Comparison of ENCODE assay signal across 8 mouse cellular contexts in genomic region chr17:24722220-24722924, GRCm38 (mm10). TPM values are rescaled to one million over a fixed set of nuclear protein-coding genes. Genes with fewer than 3 reads are reported as not detected.
DNase-seq lines count a peak whose midpoint lies in the region; ATAC-seq lines count a peak whose summit lies in the region.

No protein-coding gene starts in this region.

- peak; percentile 62 for DNase-seq in 3134 (ENCODE audit: extremely low read depth, insufficient read length, low spot score)
- DNase-seq in A20 (ENCODE audit: low read depth, low spot score) = peak; percentile 59
- DNase-seq in liver, embryonic 11.5 days (ENCODE audit: low spot score) = peak; percentile 48
- DNase-seq in adrenal gland, postnatal 14 days = no peak
- DNase-seq in gastrocnemius, adult 18-20 months (ENCODE audit: low spot score) = no peak
- no peak for DNase-seq in left cerebral cortex, adult 18-20 months (ENCODE audit: low spot score in 2 of 2)
- DNase-seq in urinary bladder, postnatal 14 days (ENCODE audit: low spot score) = no peak

- H3K27me3 ChIP-seq in forebrain, embryonic 12.5 days = peaks cover 1% of the 10 kb centered on the region; the same call in 1 of the 2 replicates
- H3K27me3 ChIP-seq in liver, embryonic 11.5 days (replicated peaks; ENCODE audit: control insufficient read depth, insufficient read depth, low read length) = no peaks in the 10 kb centered on the region

- H3K27ac ChIP-seq in forebrain, embryonic 12.5 days = no peak overlapping the region
- peak overlapping the region; percentile 68 for H3K27ac ChIP-seq in liver, embryonic 11.5 days (ENCODE audit: low read depth, low read length)

- H3K9me3 ChIP-seq in forebrain, embryonic 12.5 days = no peaks in the 10 kb centered on the region
- H3K9me3 ChIP-seq in liver, embryonic 11.5 days (ENCODE audit: control insufficient read depth, low read length) = no peaks in the 10 kb centered on the region

- WGBS in forebrain, embryonic 12.5 days = 34% methylated on average over 13 of the region's 13 CpGs
- 20% methylated on average over 13 of the region's 13 CpGs for WGBS in liver, embryonic 11.5 days

- ATAC-seq in forebrain, embryonic 12.5 days (ENCODE audit: low FRiP score) = no peak
- ATAC-seq in liver, embryonic 11.5 days (replicated peaks; ENCODE audit: low FRiP score) = no peak

- H3K4me1 ChIP-seq in forebrain, embryonic 12.5 days = peaks cover 46% of the 10 kb centered on the region
- H3K4me1 ChIP-seq in liver, embryonic 11.5 days (replicated peaks; ENCODE audit: control insufficient read depth, insufficient read depth, low read length) = peaks cover 18% of the 10 kb centered on the region

- H3K4me3 ChIP-seq in forebrain, embryonic 12.5 days (replicated peaks) = peak overlapping the region; percentile 8; the same call in 1 of the 2 replicates
- H3K4me3 ChIP-seq in liver, embryonic 11.5 days (ENCODE audit: low read depth, low read length) = peak overlapping the region; percentile 81

- peaks cover 27% of the 10 kb centered on the region for H3K36me3 ChIP-seq in forebrain, embryonic 12.5 days (replicated peaks)
- H3K36me3 ChIP-seq in liver, embryonic 11.5 days (ENCODE audit: control insufficient read depth, insufficient read depth, low read length) = peaks cover 12% of the 10 kb centered on the region

- H3K4me2 ChIP-seq in forebrain, embryonic 12.5 days = peak overlapping the region; percentile 17; the same call in 1 of the 2 replicates
- H3K4me2 ChIP-seq in liver, embryonic 11.5 days = peak overlapping the region; percentile 80

- peak overlapping the region; percentile 12; the same call in 1 of the 2 replicates for H3K9ac ChIP-seq in forebrain, embryonic 12.5 days
- H3K9ac ChIP-seq in liver, embryonic 11.5 days (ENCODE audit: low read depth, low read length) = peak overlapping the region; percentile 96

RNA-seq across cellular contexts. Expression of gene Ndufb10, which starts 1.9 kb away (rescaled TPM):
- polyA plus RNA-seq in forebrain, embryonic 12.5 days (2016; fragmentation: Nextera tagmentation; extraction: Ambion mirVana) = 195 and 201 TPM in 2 replicates
- 301 and 321 TPM in 2 replicates for polyA plus RNA-seq in liver, embryonic 11.5 days (2014; fragmentation: Nextera tagmentation; extraction: Ambion mirVana)
- 418 and 458 TPM in 2 replicates for total RNA-seq in adrenal gland, postnatal 14 days (2021)
- total RNA-seq in gastrocnemius, adult 18-20 months (2021) = 100 to 1,000 TPM; 428 to 481 TPM
- total RNA-seq in left cerebral cortex, adult 18-20 months (2021) = 100 to 1,000 TPM; 220 to 246 TPM

RNA-seq across cellular contexts. Expression of gene Rps2, which starts 4.5 kb away (rescaled TPM):
- 946 and 1,025 TPM in 2 replicates for polyA plus RNA-seq in forebrain, embryonic 12.5 days (2016; fragmentation: Nextera tagmentation; extraction: Ambion mirVana)
- 2,083 and 2,225 TPM in 2 replicates for polyA plus RNA-seq in liver, embryonic 11.5 days (2014; fragmentation: Nextera tagmentation; extraction: Ambion mirVana)
- 702 and 762 TPM in 2 replicates for total RNA-seq in adrenal gland, postnatal 14 days (2021)
- 100 to 1,000 TPM; 548 to 574 TPM for total RNA-seq in gastrocnemius, adult 18-20 months (2021)
- total RNA-seq in left cerebral cortex, adult 18-20 months (2021) = 100 to 1,000 TPM; 268 to 301 TPM

RNA-seq across cellular contexts. Expression of gene Rnf151, which starts 4.5 kb away (rescaled TPM):
- 0.29 TPM in 1 of 2 replicates, not detected in the other for polyA plus RNA-seq in forebrain, embryonic 12.5 days (2016; fragmentation: Nextera tagmentation; extraction: Ambion mirVana)
- 0.25 and 0.27 TPM in 2 replicates for polyA plus RNA-seq in liver, embryonic 11.5 days (2014; fragmentation: Nextera tagmentation; extraction: Ambion mirVana)
- not detected in 2 replicates for total RNA-seq in adrenal gland, postnatal 14 days (2021)
- total RNA-seq in gastrocnemius, adult 18-20 months (2021) = not detected
- under 1 TPM in 1 of 2 experiments, not detected in 1; 0.56 TPM for total RNA-seq in left cerebral cortex, adult 18-20 months (2021)

RNA-seq across cellular contexts. Expression of gene Rpl3l, which starts 5.2 kb away (rescaled TPM):
- polyA plus RNA-seq in forebrain, embryonic 12.5 days (2016; fragmentation: Nextera tagmentation; extraction: Ambion mirVana) = not detected in 2 replicates
- polyA plus RNA-seq in liver, embryonic 11.5 days (2014; fragmentation: Nextera tagmentation; extraction: Ambion mirVana) = not detected in 2 replicates
- total RNA-seq in adrenal gland, postnatal 14 days (2021) = 0.53 TPM in 1 of 2 replicates, not detected in the other
- 100 to 1,000 TPM; 764 to 767 TPM for total RNA-seq in gastrocnemius, adult 18-20 months (2021)
- under 1 TPM; 0.40 to 0.65 TPM for total RNA-seq in left cerebral cortex, adult 18-20 months (2021)

RNA-seq across cellular contexts. Expression of gene Msrb1, which starts 14.1 kb away (rescaled TPM):
- 18.8 and 19.5 TPM in 2 replicates for polyA plus RNA-seq in forebrain, embryonic 12.5 days (2016; fragmentation: Nextera tagmentation; extraction: Ambion mirVana)
- 30.7 and 31.0 TPM in 2 replicates for polyA plus RNA-seq in liver, embryonic 11.5 days (2014; fragmentation: Nextera tagmentation; extraction: Ambion mirVana)
- 73.2 and 98.3 TPM in 2 replicates for total RNA-seq in adrenal gland, postnatal 14 days (2021)
- total RNA-seq in gastrocnemius, adult 18-20 months (2021) = 100 to 1,000 TPM; 139 to 179 TPM
- 10 to 100 TPM; 34.9 to 37.2 TPM for total RNA-seq in left cerebral cortex, adult 18-20 months (2021)

Comparison
In these comparisons a context has a peak if more than half of its experiments do, and no peak if none do; other contexts are left out.
1. DNase-seq: peak in 3134 (single experiment), A20 (single experiment) and liver, embryonic 11.5 days (single experiment); none in adrenal gland, postnatal 14 days (single experiment), gastrocnemius, adult 18-20 months (single experiment), left cerebral cortex, adult 18-20 months (0 of 2) and urinary bladder, postnatal 14 days (single experiment).